Mouse (Mus musculus): ENCODE data around the gene Exd2.
A peak's percentile ranks its signal among the peaks of the same experiment; 100 is the strongest.
"Not testable (repeated sequence)": the region's sequence is repeated elsewhere in the genome, so short reads cannot be mapped to it uniquely, and the experiment has no call there.

The Exd2 gene

DNA sequence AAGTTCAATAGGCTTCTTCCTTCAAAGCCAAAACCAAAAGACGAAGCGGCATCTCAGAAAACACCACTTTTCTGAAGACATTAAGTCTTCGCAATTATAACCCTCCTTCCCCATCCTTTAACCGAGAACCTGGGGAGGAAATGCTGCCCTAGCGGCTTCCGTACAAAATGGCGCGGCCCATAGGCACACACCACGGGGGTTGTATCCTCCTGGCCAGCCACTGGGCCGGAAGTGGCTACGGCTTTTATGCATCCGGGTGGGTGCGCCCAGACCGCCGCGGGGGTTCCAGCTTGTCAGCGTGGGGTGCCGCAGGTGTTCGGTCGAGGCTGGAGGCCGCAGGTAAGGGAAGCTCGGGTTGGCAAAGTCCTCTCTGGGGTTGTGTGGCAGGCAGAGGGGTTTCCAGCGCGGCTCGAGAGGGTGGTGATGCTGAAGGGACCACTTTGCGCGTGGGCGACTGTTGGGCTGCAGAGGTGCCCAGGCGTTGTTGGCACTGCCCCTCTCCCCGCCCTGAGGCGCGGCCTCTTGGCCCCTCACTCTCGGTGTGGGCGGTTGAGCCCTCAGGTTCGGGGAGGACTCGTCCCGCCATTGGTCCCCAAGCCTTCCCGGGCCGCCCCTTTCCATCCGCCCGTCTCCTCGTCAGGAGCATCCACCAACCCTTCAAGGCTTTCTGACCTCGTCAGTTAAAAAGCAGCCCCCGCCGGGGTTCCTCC lies at the start of gene Exd2:
Gene Exd2 (plus strand): TSS at position 154 of the 710 bp plus-strand sequence.
- peak; percentile 91 for DNase-seq (ENCODE audit: low read depth, low spot score)

DNA sequence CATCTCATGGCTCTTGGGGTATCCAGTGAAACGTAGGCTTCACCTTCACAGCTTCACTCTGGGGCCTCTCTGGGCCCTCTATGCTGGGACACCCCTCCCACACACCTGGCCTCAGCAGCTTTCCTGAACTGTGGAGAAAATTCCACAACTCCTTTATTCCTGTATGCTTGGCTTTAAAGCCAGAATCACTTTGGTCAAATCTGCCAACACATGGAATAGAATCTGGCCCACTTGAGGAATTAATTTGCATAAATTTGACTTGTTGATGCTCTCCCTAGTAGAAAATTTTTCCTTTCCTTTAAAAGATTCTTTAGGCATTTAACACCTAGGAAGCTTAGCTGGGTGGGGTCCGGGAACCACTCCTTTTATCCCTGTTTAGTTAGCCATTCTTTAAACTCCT lies 47.8 kb upstream of the Exd2 start:
- no peak for DNase-seq (ENCODE audit: low read depth, low spot score)

DNA sequence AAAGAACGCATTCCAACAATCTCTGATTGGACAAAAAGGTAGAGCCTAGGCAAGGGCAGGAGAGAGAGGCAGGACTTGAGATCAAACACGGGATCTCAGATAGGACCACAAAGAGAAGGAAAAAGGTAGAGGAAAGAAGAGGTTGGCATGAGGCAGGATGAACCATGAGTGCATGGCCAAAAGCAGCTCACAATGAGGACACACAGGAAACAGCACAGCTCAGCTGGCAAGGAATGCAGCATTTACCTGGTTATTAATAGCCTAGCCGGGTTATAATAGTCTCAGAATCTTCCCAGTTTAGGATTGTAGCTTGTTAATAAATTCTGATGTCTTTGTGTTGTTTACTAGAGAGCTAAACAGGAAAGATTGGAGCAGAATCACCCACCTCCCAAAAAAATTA lies 35.2 kb upstream of the Exd2 start:
- DNase-seq (ENCODE audit: low read depth, low spot score), result no peak

DNA sequence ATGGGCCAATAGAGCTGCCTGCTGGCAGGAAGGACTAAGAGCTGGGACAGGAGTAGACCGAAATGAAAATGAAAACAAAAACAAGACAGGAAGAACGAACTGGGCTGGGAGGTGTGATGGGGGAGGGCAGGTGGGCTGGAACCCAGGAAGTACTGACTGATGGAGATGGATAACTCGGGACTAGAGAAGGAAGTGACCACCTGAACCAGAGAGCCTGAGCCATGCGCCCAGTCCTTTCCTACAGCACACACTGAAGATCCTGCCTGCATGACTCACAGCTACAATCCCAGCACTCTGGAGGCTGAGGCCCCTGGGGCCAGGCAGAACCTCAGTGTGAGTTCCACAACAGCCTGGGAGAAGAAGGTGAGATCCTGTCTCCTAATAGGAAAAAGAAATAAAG lies 29.6 kb upstream of the Exd2 start:
- DNase-seq (ENCODE audit: low read depth, low spot score), result no peak

DNA sequence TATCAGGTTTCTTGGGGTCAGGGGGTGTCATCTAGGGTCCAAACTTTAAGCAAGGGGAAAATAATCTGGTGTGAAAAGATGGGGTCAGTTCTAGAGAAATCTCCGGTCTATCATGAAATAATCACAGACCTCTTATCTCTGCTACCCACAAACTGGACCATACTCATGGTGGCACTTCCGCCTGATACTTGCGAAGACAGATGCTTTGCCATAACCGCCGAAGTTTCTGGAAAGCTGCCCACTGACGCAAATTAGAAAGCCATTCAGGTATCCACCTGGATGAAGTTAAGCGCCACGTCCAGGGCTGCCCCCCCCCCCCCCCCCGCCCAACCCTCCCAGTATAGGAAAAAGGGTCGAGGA lies 28.3 kb upstream of the Exd2 start:
- DNase-seq (ENCODE audit: low read depth, low spot score), result peak; percentile 47

DNA sequence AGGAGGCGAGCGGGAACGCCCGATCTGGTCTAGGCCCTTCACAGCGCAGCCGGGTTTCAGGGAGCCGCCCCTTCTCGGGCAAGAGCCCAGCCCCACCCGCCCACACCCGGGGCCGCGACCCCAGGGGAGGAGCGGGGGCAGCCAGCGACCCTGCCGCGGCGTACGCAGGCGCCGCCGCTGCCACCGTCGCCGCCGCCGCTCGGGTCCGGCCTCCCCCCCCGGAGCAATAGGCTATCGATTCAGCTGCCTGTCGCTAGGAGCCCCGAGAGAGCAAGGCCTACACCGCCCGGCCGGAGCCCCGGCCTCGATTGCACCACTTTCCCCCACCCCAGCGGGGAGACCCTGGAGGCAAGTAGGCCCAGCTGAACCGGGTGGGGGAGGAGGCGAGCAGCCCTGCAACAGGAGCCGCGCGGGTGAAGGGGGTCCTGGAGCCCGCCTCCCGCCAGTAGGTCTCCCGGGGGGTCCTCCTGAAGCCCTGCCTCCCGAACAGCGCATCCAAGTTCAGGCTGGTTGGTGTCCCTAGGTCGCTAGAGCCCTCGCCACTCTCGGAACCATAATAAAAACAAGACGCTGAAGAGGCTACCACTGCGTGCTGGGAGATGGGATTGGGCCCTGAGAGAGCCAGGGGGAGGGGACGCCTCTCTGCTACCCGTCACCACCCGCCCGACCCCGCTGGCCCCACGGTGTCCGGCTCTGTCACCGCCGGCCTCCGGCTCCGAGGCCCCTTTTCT lies 27.8 kb upstream of the Exd2 start:
- DNase-seq (ENCODE audit: low read depth, low spot score), result peak; percentile 51

DNA sequence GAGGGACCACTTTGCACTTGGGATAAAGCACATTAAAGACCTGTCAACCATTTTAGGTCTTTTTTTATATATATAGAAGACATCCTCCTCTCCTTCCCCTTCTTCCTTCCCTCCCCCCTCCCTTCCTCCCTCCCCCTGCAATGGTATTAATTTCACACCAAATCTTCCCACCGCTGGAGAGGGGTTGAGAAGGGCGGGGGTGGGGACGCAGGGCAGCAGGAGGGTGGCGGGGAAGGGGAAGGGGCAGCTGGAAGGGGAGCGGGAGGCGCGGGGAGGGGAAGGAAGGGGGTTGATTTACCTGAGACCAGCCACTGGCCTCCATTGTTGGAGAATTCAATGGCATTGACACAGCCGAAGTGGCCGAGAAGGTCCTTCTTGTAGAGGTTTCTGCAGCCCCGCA lies 27.0 kb upstream of the Exd2 start:
- DNase-seq (ENCODE audit: low read depth, low spot score), result peak; percentile 29

DNA sequence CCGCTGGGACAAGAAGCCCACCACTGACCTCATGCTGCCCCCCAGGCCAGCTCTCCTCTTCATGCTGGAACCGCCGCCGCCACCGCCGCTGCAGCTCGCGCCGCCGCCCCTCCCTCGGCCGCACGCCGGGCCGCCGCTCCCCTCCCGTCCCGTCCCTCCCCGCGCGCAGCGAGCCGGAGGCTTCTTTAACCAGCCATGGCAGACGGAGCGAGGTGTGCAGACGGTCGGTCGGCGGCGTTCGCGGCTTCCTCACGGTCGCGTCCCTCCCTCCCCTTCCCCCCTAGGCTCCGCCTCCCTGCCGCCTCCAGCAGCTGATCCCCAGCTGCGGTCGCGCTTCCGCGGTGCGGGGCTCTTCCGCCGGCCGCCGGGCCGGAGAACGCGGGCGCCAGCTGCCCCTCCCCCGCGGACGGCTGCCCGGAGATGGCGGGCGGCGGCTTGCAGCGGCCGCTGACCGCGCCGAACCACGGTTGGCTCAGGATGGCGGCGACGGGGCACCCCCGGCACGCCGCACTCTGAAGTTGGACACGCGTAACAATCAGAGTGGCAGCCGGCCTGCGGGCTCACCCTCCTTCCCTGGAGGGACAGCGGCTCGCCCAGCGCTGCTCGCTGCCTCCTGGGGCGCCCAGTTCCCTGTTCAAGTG lies 26.4 kb upstream of the Exd2 start, which contains the start of gene Dcaf5:
Gene Dcaf5 (minus strand): TSS at position 266 of the 641 bp plus-strand sequence.
- peak; percentile 84 for DNase-seq (ENCODE audit: low read depth, low spot score)

DNA sequence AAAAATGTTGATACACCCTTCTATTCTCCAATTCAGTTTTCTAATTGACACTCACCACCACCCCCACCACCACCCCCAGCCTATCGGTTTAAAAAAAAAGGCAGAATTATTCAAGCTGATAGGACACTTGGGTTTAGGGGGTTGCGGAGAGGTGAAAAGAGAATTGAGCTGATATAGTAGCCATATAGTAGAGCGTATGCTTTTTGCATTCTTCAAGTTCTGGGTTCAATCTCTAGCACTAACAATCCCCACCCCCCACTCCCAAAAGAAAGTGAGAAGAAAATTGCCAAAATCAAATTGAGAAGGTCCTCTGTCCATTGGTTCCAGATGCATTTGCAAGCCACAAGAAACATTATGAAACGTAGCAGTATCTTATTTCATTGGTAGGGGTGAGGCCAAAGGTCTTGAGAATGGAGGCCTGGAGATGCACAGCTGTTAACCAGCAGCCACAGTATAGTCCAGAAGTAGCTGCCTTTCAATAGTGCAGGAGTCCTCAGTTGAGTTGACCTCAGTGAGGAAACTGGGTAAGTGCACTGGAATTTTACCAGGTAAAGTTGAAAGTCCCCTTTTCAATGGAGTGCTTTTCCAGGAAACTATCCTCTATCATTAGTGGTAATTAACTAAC lies 25.7 kb upstream of the Exd2 start:
- no peak for DNase-seq (ENCODE audit: low read depth, low spot score)

DNA sequence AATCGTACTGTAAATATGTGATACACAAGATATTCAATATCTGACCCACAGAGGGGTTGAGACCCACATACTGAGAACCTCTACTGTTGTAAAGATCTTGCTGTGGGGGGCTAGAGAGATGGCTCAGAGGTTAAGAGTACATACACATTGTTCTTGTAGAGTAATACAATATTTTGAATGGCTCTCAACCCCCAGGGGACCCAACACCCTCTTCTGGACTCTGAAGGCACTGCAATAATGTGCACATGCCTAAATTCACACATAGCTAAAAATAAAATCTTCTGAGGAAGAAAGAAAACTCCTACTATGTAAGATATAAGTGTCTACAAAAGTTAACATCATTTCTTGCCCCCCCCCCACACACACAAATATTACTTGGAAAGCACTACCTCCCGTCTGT lies 21.9 kb upstream of the Exd2 start:
- no peak for DNase-seq (ENCODE audit: low read depth, low spot score)

DNA sequence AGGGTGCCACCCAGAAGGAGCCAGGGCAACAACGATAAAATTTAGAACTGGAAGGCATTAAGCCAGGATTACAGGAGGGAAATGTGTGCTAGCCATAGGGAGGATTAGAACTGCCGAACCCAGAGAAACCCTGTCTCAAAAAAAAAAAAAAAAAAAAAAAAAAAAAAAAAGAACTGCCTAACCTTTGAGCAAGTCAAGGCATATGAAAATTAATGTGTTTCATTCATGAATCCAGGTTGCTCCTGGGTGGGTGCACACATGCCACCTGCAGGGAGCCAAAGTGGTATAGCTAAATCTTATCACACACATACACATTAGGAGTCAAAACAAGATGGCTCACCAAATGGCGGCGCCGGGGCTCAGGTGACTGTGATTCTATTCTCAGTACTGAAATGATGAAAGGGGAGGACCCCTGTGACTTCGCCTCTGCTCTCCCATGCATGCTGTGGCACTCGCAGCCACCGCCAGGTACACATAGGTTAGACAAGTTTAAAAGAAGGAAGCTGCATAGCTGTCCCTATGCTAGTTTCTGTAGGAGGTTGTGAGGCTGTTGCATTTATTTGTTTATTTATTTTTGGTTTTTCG lies 18.3 kb upstream of the Exd2 start:
- DNase-seq (ENCODE audit: low read depth, low spot score), result no peak

DNA sequence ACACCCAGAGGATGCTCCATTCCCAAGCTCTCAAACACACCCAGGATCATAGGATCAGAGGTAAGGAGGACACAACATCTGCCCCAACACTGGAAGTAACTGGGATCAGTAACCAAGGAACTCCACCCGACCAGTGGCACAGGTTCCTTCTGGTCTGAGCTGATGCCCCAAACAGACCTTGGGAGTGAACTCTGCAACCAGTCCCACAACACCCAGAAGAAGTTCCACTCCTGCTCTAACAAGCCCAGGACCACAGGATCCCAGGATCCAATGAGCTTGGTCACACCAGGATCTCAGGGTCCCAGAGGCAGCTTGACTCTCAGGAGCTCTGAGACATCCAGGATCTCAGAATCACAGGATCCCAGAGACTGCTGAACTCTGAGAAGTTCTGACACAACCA lies 9.4 kb upstream of the Exd2 start:
- DNase-seq (ENCODE audit: low read depth, low spot score), result no peak

DNA sequence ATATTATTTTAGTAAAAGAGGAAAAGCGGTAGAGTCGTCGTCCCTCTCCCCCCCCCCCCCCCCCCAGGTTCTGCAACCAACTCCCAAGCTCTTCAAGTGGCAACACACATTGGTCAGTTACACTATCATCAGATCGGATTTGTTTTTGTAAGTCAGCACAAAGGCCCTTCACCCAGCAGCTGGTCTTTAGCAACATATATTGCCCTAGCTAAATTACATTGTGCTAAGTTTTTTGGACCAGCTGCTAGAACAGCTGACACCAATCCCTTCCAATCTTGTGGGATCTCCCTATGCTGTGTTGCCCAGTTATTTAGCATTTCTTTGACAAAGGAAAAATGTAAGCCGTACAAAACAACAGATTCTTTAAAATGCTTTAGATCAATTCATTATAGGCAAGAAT lies 4.9 kb upstream of the Exd2 start:
- DNase-seq (ENCODE audit: low read depth, low spot score), result no peak

DNA sequence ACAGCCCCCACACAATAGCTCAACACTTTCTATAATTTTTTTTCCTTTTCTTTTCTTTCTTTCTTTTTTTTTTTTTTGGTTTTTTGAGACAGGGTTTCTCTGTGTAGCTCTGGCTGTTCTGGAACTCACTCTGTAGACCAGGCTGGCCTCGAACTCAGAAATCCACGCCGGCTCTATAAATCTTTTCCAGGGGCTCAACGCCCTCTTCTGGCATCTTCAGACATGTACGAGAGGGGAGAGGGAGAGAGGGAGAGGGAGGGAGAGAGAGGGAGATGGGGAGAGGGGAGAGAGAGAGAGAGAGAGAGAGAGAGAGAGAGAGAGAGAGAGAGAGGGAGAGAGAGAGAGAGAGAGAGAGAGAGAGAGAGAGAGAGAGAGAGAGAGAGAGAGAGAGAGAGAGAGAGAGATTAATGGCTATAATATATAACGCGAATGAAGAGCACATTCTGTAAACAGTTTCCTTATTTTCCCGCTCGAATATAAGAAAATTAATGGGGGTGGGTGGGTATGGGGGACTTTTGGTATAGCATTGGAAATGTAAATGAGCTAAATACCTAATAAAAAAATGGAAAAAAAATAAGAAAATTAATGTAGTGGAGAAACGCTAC lies 501 bp upstream of the Exd2 start:
- DNase-seq (ENCODE audit: low read depth, low spot score), result not testable (repeated sequence)

DNA sequence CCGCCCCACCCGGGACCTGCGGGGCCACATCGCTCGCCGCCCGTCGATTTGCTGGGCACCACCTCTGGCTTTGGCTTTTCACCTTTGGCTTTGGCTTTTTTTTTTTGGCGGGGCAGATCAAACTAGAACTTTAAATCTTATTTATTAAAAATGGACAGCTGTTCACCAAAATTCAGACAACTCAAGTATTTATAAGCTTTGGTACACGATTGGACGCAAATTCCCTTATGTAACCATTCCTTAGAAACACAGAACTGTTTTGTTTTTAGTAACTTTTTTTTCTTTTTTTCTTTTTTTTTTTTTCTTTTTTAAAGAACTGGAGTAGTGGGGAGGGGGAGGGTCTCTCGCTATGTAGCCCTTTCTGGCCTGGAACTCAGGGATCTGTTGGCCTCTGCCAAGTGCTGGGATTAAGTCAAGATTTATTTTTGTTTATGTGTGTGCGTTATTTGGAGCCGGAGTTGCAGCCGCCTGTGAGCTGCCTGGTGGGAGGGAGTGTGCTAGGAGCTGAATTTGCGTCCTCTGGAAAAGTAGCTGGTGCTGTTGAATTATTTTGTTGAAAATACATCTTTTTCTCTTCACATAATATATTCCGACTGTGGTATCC lies 873 bp downstream of the Exd2 start:
- peak; percentile 67 for DNase-seq (ENCODE audit: low read depth, low spot score)

DNA sequence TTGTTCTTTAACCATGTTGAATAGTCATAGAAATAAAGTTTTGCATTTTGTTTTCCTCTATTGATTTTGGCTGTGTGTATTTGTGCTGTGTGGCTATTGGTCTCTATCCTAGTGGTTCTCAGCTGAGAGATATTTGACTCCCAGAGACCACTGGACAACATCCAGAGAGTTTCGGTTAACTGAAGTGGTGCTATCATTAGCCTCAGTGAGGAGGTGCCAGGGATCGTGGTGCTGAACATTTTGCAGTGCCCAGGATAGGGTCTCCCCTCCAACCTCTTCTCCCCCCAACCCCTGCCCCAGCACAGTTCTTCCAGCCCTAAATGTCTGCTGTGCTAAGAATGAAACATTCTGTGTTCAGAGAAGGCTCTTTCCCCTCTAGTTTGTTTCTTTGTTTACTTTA lies 7.3 kb downstream of the Exd2 start:
- peak; percentile 62 for DNase-seq (ENCODE audit: low read depth, low spot score)

DNA sequence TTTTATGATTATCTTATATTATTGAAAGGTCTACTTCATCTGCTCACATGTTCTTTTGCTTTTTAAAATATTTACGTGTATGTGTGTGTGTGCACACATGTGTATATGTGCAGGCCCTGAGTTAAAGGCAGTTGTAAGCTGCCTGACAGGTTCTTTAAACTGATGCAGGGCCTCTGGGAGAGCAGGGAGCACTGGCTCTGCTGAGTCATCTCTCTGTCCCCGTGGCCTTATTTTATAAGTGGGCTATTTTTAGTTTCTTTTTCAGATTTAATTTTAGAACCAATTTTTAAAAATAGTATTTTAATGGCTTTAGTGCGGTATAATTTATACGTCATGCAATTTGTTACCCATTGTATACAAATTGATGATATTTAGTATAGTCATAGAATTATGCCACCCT lies 9.0 kb downstream of the Exd2 start:
- DNase-seq (ENCODE audit: low read depth, low spot score), result peak; percentile 62

DNA sequence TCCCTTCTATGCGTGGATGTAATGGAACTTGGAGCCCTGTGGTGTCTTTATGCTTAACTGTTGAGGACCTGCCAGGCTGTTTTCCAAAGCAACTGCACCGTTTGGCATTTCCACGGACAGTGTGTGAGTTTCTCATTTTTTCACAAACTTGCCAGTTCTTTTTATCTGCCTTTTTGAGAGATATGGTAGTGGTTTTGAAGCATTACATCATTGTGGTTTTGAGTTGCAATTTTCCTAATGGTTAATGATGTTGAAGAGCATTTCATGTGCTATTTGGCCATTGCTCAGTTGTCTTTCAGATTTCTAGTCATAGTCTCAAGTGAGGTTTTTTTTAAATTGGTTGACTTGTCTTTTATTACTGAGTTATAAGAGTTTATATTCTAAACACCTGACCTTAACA lies 10.8 kb downstream of the Exd2 start:
- DNase-seq (ENCODE audit: low read depth, low spot score), result no peak

DNA sequence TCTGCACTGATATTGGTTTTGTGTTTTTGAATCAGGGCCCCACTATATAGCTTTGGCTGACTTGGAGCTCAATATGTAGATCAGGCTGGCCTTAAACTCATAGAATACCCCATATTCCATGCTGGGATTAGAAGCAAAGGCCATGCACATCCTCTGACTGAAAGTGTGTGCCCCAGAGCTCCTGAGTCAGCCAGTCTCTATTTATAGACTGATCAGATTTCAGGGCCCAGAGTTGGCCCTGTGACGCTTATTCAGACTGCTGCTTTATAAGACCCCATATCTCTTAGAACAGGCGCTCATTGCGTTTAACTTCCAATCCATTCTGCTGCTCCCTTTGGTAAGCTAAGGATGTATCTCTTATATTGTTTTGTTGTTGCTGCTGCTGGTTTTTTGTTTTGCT lies 17.1 kb downstream of the Exd2 start:
- peak; percentile 68 for DNase-seq (ENCODE audit: low read depth, low spot score)

DNA sequence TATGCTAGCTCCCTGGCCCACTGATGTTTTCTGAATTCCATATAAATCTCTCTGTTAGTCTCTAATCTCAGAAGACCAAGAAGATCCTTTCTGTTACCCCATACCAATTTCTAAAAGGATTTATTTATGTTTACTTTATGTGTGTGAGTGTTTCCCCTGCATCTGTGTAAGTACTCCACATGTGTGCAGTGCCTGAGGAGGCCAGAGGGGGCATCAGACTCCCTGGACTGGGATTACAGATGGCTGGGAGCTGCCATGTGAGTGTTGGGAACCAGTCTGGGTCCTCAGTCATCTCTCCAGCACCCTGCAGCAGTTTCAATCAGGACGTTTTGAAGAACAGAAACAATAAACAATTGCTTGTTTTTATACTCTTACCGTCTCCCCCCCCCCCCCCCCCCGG lies 20.5 kb downstream of the Exd2 start:
- DNase-seq (ENCODE audit: low read depth, low spot score), result no peak

DNA sequence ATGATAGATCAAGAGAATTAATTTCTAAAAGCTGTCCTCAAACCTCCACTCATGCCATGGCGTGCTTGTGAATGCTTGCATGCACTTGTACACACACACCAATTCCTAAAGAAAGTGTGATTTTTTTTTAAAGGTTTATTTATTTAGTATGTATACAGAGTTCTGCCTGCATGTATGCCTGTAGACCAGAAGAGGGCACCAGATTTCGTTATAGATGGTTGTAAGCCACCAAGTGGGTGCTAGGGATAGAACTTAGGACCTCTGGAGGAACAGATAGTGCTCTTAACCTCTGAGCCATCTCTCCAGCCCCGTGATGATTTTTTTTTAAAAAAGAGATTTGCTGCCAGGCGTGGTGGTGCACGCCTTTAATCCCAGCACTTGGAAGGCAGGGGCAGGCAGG lies 30.4 kb downstream of the Exd2 start:
- DNase-seq (ENCODE audit: low read depth, low spot score), result no peak
